ENCODE assay signal across 8 mouse cellular contexts in genomic region chr2:84886821-84887281, GRCm38 (mm10). TPM values are rescaled to one million over a fixed set of nuclear protein-coding genes. Genes with fewer than 3 reads are reported as not detected.
A peak's percentile ranks its signal among the peaks of the same experiment; 100 is the strongest.
DNase-seq lines count a peak whose midpoint lies in the region; ATAC-seq and TF ChIP-seq lines count a peak whose summit lies in the region.

No protein-coding gene starts in this region.

- H3K4me1 ChIP-seq in liver, adult 2 months (ENCODE audit: control insufficient read depth, insufficient read depth, low read length), result peaks cover 14% of the 10 kb centered on the region; the same call in 1 of the 2 replicates
- H3K4me1 ChIP-seq in liver, embryonic 11.5 days (replicated peaks; ENCODE audit: control insufficient read depth, insufficient read depth, low read length), result peaks cover 13% of the 10 kb centered on the region
- H3K4me1 ChIP-seq in neural tube, embryonic 12.5 days, result peaks cover 49% of the 10 kb centered on the region

- no peak for TF ChIP-seq CTCF in liver, adult 2 months (IDR thresholded peaks at IDR 0.05; ENCODE audit: low read depth, low read length)

- peak; percentile 7; the same call in 1 of the 2 replicates for ATAC-seq in liver, embryonic 11.5 days (replicated peaks; ENCODE audit: low FRiP score)
- peak; percentile 44 for ATAC-seq in neural tube, embryonic 12.5 days (ENCODE audit: low FRiP score, low read depth)
- no peak for ATAC-seq in megakaryocyte-erythroid progenitor cell, adult 5-6 weeks (replicated peaks; ENCODE audit: low FRiP score, low TSS enrichment, poor library complexity, severe bottlenecking)

- no peak for TF ChIP-seq POLR2A in liver, adult 2 months (IDR thresholded peaks at IDR 0.05; ENCODE audit: extremely low read depth, insufficient read depth, low read length)

- H3K9ac ChIP-seq in liver, adult 2 months (ENCODE audit: low read depth, low read length), result peak overlapping the region; percentile 60
- no peak overlapping the region for H3K9ac ChIP-seq in liver, embryonic 11.5 days (ENCODE audit: low read depth, low read length)
- peak overlapping the region; percentile 64 for H3K9ac ChIP-seq in neural tube, embryonic 12.5 days

- peak overlapping the region; percentile 67 for H3K4me3 ChIP-seq in liver, adult 2 months (ENCODE audit: insufficient read depth, low read depth, low read length)
- H3K4me3 ChIP-seq in liver, embryonic 11.5 days (ENCODE audit: low read depth, low read length), result peak overlapping the region; percentile 58
- peak overlapping the region; percentile 55 for H3K4me3 ChIP-seq in neural tube, embryonic 12.5 days

- DNase-seq in liver, adult 2 months (ENCODE audit: extremely low read depth, low read depth, low spot score), result no peak
- DNase-seq in liver, result no peak
- DNase-seq in embryo, embryonic 10.5 days (ENCODE audit: low spot score), result peak; percentile 83
- peak; percentile 38 to 57 for DNase-seq in heart, postnatal 10 days
- no peak for DNase-seq in liver, embryonic 11.5 days (ENCODE audit: low spot score)
- no peak for DNase-seq in frontal cortex, adult 2 months (ENCODE audit: extremely low spot score in 1 of 2, low spot score in 1 of 2)

- 2% methylated on average over 31 of the region's 39 CpGs for WGBS in liver, adult 2 months
- under 1% methylated on average over 30 of the region's 39 CpGs for WGBS in liver, embryonic 11.5 days
- under 1% methylated on average over 28 of the region's 39 CpGs for WGBS in neural tube, embryonic 12.5 days

- H3K79me2 ChIP-seq in liver, adult 2 months (ENCODE audit: control insufficient read depth, insufficient read depth, low read length), result no peaks in the 10 kb centered on the region

- H3K36me3 ChIP-seq in liver, adult 2 months (ENCODE audit: control insufficient read depth, insufficient read depth, low read length), result no peaks in the 10 kb centered on the region
- H3K36me3 ChIP-seq in liver, embryonic 11.5 days (ENCODE audit: control insufficient read depth, insufficient read depth, low read length), result no peaks in the 10 kb centered on the region
- no peaks in the 10 kb centered on the region for H3K36me3 ChIP-seq in neural tube, embryonic 12.5 days

- H3K27ac ChIP-seq in liver, adult 2 months (replicated peaks; ENCODE audit: insufficient read depth, low read depth, low read length), result no peak overlapping the region
- no peak overlapping the region for H3K27ac ChIP-seq in liver, embryonic 11.5 days (ENCODE audit: low read depth, low read length)
- H3K27ac ChIP-seq in neural tube, embryonic 12.5 days, result no peak overlapping the region

- H3K4me2 ChIP-seq in liver, embryonic 11.5 days, result peak overlapping the region; percentile 83
- peak overlapping the region; percentile 91 for H3K4me2 ChIP-seq in neural tube, embryonic 12.5 days (replicated peaks)

- intact Hi-C loops in heart, postnatal 10 days (cut with DNase I), result loop anchor here (1.0 to 2.0 kb wide), 2 partner anchors 18 to 55 kb away; no protein-coding TSS in a partner anchor

- H3K27me3 ChIP-seq in liver, adult 2 months (ENCODE audit: control insufficient read depth, insufficient read depth, low read length), result peaks cover 11% of the 10 kb centered on the region
- peaks cover 92% of the 10 kb centered on the region for H3K27me3 ChIP-seq in liver, embryonic 11.5 days (replicated peaks; ENCODE audit: control insufficient read depth, insufficient read depth, low read length)
- H3K27me3 ChIP-seq in neural tube, embryonic 12.5 days (replicated peaks), result peaks cover 78% of the 10 kb centered on the region

- H3K9me3 ChIP-seq in liver, embryonic 11.5 days (ENCODE audit: control insufficient read depth, low read length), result no peaks in the 10 kb centered on the region
- H3K9me3 ChIP-seq in neural tube, embryonic 12.5 days, result no peaks in the 10 kb centered on the region

RNA-seq across cellular contexts. Expression of gene Rtn4rl2, which starts 0.3 kb away (rescaled TPM):
- total RNA-seq in liver, adult 2 months (2014; rRNA removed), result 0.13 TPM in 1 of 2 replicates, not detected in the other
- polyA plus RNA-seq in liver, adult 2 months (2012; rRNA removed), result 0.29 and 0.50 TPM in 2 replicates
- total RNA-seq in heart, postnatal 10 days (2021), result 1 to 10 TPM; 4.0 to 8.0 TPM
- polyA plus RNA-seq in liver, embryonic 11.5 days (2014; fragmentation: Nextera tagmentation; extraction: Ambion mirVana), result 0.66 and 1.2 TPM in 2 replicates
- polyA plus RNA-seq in neural tube, embryonic 12.5 days (2016; fragmentation: Nextera tagmentation; extraction: Ambion mirVana), result 9.5 and 14.7 TPM in 2 replicates
- 65.5 and 75.2 TPM in 2 replicates for polyA plus RNA-seq in frontal cortex, adult 2 months (2012; rRNA removed)
- total RNA-seq in megakaryocyte-erythroid progenitor cell, adult 5-6 weeks (2014; fragmentation: Nextera tagmentation), result not detected in 2 replicates
- not detected in 2 replicates for total RNA-seq in megakaryocyte-erythroid progenitor cell, adult 5-6 weeks (2017)

RNA-seq across cellular contexts. Expression of gene Slc43a1, which starts 48.2 kb away (rescaled TPM):
- total RNA-seq in liver, adult 2 months (2014; rRNA removed), result 7.2 and 10.0 TPM in 2 replicates
- polyA plus RNA-seq in liver, adult 2 months (2012; rRNA removed), result 8.9 and 12.1 TPM in 2 replicates
- total RNA-seq in heart, postnatal 10 days (2021), result 1 to 10 TPM; 2.2 to 3.4 TPM
- 83.2 and 101 TPM in 2 replicates for polyA plus RNA-seq in liver, embryonic 11.5 days (2014; fragmentation: Nextera tagmentation; extraction: Ambion mirVana)
- 8.4 and 10.2 TPM in 2 replicates for polyA plus RNA-seq in neural tube, embryonic 12.5 days (2016; fragmentation: Nextera tagmentation; extraction: Ambion mirVana)
- polyA plus RNA-seq in frontal cortex, adult 2 months (2012; rRNA removed), result 0.22 and 0.29 TPM in 2 replicates
- total RNA-seq in megakaryocyte-erythroid progenitor cell, adult 5-6 weeks (2014; fragmentation: Nextera tagmentation), result 96.3 and 117 TPM in 2 replicates
- total RNA-seq in megakaryocyte-erythroid progenitor cell, adult 5-6 weeks (2017), result 40.1 and 70.3 TPM in 2 replicates

RNA-seq across cellular contexts. Expression of gene Slc43a3, which starts 49.5 kb away (rescaled TPM):
- 25.7 and 26.6 TPM in 2 replicates for total RNA-seq in liver, adult 2 months (2014; rRNA removed)
- 23.2 and 30.6 TPM in 2 replicates for polyA plus RNA-seq in liver, adult 2 months (2012; rRNA removed)
- total RNA-seq in heart, postnatal 10 days (2021), result 100 to 1,000 TPM in 1 of 2 experiments, 10 to 100 TPM in 1; 53.0 to 109 TPM
- 107 and 111 TPM in 2 replicates for polyA plus RNA-seq in liver, embryonic 11.5 days (2014; fragmentation: Nextera tagmentation; extraction: Ambion mirVana)
- 14.9 and 15.9 TPM in 2 replicates for polyA plus RNA-seq in neural tube, embryonic 12.5 days (2016; fragmentation: Nextera tagmentation; extraction: Ambion mirVana)
- 4.6 and 6.0 TPM in 2 replicates for polyA plus RNA-seq in frontal cortex, adult 2 months (2012; rRNA removed)
- 118 and 137 TPM in 2 replicates for total RNA-seq in megakaryocyte-erythroid progenitor cell, adult 5-6 weeks (2014; fragmentation: Nextera tagmentation)
- total RNA-seq in megakaryocyte-erythroid progenitor cell, adult 5-6 weeks (2017), result 65.3 and 108 TPM in 2 replicates

Comparison
In these comparisons a context has a peak if more than half of its experiments do, and no peak if none do; other contexts are left out.
1. DNase-seq: peak in embryo, embryonic 10.5 days (single experiment) and heart, postnatal 10 days (2 of 2); none in liver, adult 2 months (single experiment), liver (single experiment), liver, embryonic 11.5 days (single experiment) and frontal cortex, adult 2 months (0 of 2).
2. Peak in every context shown above with its lines, with median percentiles within 50 percentile points of each other: H3K4me3 ChIP-seq.